ENCODE assay signal across 25 mouse cellular contexts in genomic region chr15:56592656-56593055, GRCm38 (mm10).
"Had no signal": no experiment of that assay in that cellular context is flagged by ENCODE, and none has a peak within 500 bp of the region (broad histone marks: within the 10 kb centered on the region; RNA-seq: fewer than 3 reads in every experiment).

No protein-coding gene starts in this region.

- ATAC-seq: inflammation-experienced regulatory T-cells, adult 6 months; intestine, embryonic 15.5 days; intestine, postnatal 0 days had no signal

- DNase-seq: gastrocnemius, postnatal 14 days; gastrocnemius, postnatal 36 days; heart, adult 11 months; heart, adult 2 months; heart, postnatal 14 days; heart, postnatal 36 days; kidney, adult 18-20 months; kidney, adult 8-10 months; kidney, postnatal 10 days; kidney, postnatal 25 days; kidney, postnatal 4 days; liver; liver, embryonic 13.5 days had no signal

- H3K4me3 ChIP-seq: heart, adult 2 months; heart, embryonic 13.5 days; heart, embryonic 15.5 days; hindbrain, embryonic 13.5 days; hindbrain, embryonic 15.5 days; intestine, embryonic 15.5 days; layer of hippocampus, adult 2 months; left cerebral cortex, adult 2 months; limb, embryonic 13.5 days; liver, embryonic 13.5 days had no signal

- H3K36me3 ChIP-seq: heart, embryonic 13.5 days; heart, embryonic 15.5 days; hindbrain, embryonic 13.5 days; hindbrain, embryonic 15.5 days; intestine, embryonic 15.5 days; limb, embryonic 13.5 days; liver, embryonic 13.5 days had no signal

- H3K27ac ChIP-seq: heart, adult 2 months; heart, embryonic 13.5 days; heart, embryonic 15.5 days; hindbrain, embryonic 13.5 days; hindbrain, embryonic 15.5 days; intestine, embryonic 15.5 days; layer of hippocampus, adult 2 months; left cerebral cortex, adult 2 months; limb, embryonic 13.5 days; liver, embryonic 13.5 days had no signal

- H3K27me3 ChIP-seq: heart, embryonic 13.5 days; heart, embryonic 15.5 days; hindbrain, embryonic 13.5 days; hindbrain, embryonic 15.5 days; intestine, embryonic 15.5 days; limb, embryonic 13.5 days; liver, embryonic 13.5 days had no signal

- H3K9ac ChIP-seq: heart, embryonic 13.5 days; heart, embryonic 15.5 days; hindbrain, embryonic 13.5 days; hindbrain, embryonic 15.5 days; intestine, embryonic 15.5 days; limb, embryonic 13.5 days; liver, embryonic 13.5 days had no signal

- H3K4me2 ChIP-seq: heart, embryonic 11.5 days; heart, embryonic 13.5 days; heart, embryonic 15.5 days; hindbrain, embryonic 13.5 days; hindbrain, embryonic 15.5 days; intestine, embryonic 15.5 days; limb, embryonic 13.5 days; liver, embryonic 11.5 days; liver, embryonic 13.5 days had no signal

- H3K9me3 ChIP-seq: heart, embryonic 13.5 days; heart, embryonic 15.5 days; hindbrain, embryonic 13.5 days; hindbrain, embryonic 15.5 days; intestine, embryonic 15.5 days; limb, embryonic 13.5 days; liver, embryonic 13.5 days had no signal

- H3K4me1 ChIP-seq: heart, embryonic 13.5 days; heart, embryonic 15.5 days; hindbrain, embryonic 13.5 days; hindbrain, embryonic 15.5 days; intestine, embryonic 15.5 days; limb, embryonic 13.5 days; liver, embryonic 13.5 days had no signal
